Mouse (Mus musculus) c-Kit-negative CD71-positive TER-119-positive erythroid progenitor cells, embryonic 14.5 days (primary cell): ENCODE measurements around the gene Slc7a5.

Experiments used
- DNase-seq: peaks from one replicate; pipeline ENCODE4 v3.0.0-alpha.2; 2013; ENCODE audit warnings: low read depth, low spot score

The Slc7a5 gene

DNA sequence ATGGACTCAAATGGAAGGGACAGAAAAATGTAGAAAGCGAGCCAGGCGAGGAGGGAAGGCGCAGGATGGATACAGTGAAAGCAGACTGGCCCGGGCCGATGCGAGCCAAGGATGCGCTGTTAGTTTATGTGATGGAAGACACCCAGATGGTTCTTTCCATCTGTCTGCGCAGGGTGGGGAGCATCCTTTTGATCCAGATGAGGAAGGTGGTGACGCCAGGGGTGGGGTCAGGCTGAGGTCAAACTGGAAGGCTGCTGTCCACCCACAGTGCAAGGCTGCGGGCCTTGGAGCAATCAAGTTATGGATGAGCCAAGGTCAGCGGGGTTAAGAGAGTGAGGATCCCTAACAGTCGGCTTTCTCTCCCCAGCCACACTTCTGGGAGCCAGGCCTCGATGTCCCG lies 28.9 kb upstream of the Slc7a5 start:
- DNase-seq = no peak

DNA sequence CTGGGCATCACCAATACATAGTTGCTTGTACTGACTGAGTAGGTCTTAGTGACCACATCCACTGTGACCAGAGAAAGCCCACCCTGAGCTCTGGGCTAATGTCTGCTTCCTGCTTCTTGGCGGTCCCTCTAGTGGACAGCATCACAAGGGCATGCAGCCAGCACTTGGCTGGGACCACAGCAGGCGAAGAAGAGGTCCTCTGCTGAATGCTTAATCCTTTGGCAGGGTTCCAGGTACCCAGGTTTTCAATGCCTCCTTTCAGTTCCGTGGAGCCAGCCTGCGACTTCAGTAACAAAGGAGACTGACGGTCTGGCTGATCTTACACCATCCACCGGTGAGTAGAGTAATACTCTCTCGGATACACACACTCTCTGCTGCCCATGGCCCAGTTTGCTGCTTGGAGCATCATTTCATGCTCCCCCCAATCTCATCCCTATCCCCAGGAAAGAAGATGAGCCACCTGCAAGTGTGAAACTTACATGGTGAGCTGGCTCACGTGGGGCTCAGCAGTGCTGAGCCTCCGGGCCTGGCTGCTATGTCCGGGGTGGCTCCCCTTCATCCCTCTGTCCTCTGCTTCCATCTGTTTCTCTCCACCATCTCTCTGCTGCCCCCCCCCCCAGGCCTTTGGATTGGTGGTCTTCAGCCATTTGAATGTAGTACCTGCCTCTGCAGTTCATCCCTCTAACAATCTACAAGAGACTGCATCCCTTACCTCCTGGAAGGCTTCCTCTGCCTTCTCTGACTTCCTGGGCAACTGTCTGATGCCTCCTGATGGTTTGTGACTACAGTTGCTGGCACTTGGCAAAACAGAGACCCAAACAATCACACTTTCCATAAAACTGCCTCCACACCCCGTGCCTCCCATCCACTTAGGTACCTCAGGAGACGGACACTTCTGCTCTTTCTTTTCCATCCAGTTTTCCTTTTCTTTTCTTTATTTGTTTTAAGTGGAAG lies 28.1 kb upstream of the Slc7a5 start:
- no peak for DNase-seq

DNA sequence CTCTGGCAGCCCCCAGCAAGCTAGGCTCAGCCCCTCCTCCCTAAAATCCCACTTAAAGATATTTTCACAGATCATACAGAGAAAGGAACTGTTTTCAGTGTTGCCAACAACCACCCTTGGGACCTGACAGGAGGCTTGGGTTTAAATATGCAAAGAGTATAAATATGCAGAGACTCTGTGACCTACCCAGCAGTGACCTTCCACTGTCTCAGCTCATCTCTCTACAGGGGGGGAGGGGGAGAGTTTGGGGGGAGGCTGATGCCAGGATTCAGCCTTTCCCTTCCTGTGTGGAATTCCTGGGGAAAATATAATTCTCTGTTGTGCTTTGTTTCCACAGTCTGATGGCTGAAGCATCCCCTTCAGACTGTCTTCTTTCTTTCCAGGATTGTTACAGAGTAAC lies 27.4 kb upstream of the Slc7a5 start:
- no peak for DNase-seq

DNA sequence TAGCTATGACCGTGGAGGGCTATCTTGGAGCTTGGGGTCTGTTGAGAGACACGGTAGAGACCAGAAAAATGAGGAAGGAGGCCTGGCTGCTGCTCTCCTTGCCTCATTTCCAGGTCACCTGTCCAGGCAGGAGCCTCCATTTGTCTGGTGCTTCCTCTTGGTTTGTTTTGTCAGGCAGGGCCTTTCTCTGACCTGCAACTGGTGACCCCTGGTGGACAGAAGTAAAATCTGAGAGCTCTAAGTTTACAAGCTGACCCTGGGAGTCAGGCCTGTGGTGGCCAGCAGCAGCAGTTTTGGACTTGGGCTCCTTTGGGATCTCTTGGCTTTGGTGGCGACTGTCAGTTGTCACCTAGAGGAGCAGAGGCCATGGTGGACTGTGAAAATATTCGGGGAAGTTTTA lies 27.0 kb upstream of the Slc7a5 start:
- DNase-seq = no peak

DNA sequence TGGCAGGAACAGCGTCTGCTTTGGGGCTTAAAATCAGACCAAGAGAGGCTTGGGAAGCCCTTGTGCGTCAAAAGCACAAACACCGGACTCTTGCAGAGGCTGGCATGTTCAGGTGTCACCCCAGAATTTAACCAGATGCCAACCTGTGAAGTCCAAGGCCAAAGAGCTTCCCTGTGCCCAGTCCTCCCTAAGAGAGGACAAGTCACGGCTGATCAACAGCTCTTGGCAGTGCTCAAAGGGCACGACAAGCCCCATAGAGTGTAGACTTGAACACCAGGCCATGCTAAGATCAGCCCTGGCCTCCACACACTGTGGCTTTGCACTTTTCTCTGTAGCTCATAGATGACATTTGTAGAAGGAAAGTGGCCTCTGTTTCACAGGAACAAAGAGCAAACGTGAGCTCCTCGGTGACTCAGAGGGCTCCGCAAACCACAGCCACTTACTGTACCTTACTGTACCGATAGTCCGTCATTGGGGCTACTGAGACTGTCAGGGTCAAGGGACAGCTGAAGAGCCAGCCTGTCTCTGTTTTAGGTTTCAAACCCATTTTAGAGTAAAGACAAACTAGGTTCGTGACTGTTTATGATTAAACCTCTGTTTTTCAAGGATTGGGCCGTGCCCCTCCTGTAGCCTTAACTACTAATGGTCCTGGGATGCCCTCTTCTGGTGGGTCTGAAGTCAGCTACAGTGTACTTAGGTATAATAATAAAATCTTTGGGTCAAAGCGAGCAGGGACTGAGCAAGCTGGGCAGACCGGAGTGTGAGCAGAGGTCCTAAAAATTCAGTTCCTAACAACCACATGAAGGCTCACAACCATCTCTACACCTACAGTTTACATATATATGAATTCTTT lies 25.4 kb upstream of the Slc7a5 start:
- DNase-seq = no peak

DNA sequence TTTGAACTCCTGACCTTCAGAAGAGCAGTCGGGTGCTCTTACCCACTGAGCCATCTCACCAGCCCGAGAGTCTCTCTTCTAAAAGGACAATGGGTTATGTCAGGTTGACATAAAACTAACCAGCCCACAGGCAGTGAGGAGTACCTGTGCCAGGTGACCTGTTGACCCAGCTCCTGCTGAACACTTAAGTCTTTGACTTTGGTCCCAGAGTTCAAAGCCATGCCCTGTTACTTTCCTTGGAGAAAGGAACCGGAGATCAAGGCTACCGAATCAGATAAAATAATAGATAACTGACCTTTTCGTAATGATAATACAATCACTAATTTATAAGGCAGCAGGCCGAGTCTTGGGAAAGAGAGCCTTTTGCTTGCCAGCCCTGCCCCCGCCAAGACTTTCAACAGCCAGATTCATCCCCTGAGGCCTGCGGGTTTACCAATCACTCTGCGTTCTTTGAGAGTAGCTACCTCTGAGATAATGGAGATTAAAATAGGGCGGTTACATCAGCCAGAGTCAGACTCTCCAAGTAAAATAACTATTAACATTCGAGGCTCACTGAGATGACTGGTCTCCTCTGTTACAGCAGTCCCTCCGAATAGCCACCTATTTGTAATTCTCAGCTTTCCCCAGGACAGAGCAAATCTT lies 24.7 kb upstream of the Slc7a5 start:
- no peak for DNase-seq

DNA sequence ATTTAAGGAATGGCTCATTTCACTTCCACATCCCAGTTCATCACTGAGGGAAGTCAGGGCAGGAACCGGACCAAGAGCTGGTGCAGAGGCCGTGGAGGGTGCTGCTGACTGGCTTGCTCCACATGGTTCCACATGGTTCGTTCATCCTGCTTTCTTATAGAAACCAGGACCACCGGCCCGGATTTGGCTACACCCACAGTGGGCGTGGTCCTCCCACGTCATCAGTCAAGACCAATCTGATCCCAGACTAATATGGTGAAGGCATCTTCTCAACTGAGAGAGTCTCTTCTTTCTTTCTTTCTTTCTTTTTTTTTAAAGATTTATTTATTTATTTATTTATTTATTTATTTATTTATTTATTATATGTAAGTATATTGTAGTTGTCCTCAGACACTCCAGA lies 24.1 kb upstream of the Slc7a5 start:
- no peak for DNase-seq

DNA sequence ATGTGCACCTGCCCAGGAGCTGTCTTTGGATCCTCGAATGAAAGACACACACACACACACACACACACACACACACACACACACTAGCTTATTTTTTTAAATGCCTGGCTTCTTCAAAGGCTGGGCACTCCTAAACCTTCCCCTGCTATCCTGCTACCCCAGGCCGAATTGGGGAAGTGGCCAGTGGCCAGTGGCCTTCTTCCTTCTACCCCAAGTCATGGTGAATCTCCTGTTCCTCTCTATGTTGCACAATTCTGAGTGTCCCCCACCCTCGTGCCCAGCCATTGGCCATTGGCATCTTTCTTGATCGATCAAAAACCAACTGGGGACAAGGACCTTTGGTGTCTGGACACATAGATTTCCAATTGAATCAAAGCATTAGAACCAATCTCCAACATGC lies 22.6 kb upstream of the Slc7a5 start:
- no peak for DNase-seq

DNA sequence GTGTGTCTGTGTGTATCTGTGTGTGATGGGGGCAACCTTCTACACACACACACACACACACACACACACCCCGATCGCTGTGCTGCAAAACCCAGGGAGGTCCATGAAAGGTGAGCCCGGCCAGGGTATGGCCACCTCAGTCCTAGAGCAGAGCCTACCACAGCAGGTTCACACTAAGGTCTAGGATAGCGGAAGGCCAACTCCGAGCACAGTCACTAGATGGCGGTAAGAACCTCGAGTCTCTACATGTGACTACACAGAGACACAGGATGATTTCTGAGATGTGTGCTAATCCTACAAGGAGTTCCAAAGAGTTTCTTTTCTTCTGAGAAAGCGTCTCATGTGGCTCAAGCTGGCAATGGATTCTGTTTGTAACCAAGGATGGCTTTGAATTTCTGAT lies 19.8 kb upstream of the Slc7a5 start:
- DNase-seq = no peak

DNA sequence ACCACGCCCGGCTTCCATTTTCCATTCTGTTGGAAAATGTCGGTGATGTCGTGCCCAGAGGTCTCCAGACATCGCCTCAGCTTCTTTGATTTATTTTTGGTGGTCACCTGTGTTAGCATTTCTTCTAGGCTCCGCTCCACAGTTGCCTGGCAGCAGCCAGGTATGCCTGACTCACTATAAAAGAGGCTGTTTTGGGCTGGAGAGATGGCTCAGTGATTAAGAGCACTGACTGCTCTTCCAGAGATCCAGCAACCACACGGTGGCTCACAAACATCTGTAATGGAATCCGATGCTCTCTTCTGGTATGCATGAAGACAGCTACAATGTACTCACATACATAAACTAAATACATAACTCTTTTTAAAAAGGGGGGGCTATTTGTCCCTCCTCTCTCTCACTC lies 18.8 kb upstream of the Slc7a5 start:
- DNase-seq = no peak

DNA sequence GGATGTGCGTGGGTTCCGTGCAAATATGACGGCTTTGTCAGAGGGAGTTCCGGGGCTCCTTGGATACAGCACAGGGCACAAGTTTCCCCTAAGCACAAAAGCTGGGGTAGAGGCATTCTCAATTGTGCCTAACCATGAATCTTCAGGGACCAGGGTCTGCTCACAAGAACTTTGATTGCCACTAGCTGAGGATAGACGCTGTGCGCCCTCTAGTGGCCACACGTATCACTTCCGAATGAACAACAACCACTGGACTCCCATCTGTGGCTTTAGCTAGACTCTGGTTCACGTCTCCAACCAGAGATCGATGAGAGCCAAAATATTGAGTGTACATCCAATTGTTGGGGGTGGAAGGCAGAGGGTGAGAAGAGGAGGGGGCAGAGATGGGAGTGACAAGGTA lies 18.1 kb upstream of the Slc7a5 start:
- DNase-seq = peak; percentile 76

DNA sequence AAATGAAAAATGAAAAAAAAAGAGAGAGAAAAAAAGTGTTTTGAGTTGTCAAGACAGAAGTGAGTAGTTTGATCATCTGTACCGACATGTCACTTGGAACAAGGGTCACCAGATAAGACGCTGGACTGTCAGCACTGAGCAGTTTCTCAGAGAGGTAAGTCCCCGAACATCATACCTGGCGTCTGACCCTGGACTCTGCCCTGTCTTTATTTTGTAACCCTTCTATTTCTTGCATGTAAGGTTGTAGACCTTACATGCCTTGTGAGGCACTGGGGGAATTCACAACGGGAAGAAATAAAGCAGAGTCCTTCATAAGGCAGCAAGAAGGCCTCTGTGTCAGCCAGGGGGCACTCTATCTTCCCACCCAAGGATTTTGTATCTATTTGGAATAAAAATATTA lies 17.2 kb upstream of the Slc7a5 start:
- no peak for DNase-seq

DNA sequence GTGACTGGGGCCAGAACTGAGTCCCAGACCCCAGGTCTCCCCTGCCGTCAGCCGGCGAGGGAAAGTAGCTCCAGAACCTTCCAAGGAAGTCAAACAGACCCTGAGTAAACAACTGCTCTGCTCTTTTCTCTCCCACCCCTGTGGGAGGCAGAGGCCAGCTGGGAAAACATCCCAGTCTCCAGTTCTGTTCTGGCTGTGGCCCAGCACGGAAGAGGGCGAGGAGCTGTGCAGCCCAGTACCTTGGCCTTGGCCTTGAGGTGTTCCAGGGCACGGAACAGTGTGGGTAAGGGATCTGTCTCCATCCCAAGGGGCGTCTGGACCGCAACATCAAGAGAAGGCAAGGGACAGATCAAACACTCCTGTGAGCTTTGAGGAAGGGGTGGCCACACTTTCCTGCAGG lies 14.6 kb upstream of the Slc7a5 start:
- DNase-seq = no peak

DNA sequence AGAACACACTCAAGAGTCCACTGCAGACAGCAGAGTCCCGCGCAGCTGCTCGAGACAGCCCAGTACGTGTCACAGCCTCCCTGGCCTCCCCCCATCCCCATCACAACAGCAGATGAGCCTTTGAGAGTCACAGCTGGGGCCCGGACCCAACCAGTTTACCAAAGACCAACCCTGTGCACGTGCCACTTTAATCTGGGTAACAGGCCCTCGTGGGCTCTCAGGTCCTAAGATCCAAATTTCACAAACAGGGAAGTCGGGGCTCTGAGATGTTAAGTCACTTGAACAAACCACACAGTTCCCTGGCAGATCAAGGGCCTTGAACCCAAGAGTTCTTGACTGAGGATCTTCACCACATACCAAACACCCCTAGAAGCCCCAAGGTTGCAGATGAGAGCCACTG lies 14.1 kb upstream of the Slc7a5 start:
- no peak for DNase-seq

DNA sequence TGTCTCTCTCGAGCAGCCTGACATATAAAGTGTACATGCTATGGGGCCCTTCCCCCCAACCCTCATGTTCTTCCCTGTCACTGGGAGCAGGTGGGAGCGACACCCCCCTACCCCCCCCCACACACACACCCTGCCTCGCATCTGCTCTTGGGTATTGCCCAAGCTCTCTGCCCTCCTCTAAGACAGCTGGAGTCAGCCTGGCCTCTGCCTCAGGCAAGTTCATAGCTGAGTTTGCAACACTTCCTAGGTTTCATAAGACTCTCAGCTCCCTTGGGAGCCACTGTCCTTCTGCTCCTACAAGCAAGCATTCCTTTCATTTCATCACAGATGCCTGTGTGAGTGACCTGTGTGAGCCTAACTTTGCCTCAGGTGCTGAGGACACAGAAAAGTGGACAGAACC lies 12.2 kb upstream of the Slc7a5 start:
- no peak for DNase-seq

DNA sequence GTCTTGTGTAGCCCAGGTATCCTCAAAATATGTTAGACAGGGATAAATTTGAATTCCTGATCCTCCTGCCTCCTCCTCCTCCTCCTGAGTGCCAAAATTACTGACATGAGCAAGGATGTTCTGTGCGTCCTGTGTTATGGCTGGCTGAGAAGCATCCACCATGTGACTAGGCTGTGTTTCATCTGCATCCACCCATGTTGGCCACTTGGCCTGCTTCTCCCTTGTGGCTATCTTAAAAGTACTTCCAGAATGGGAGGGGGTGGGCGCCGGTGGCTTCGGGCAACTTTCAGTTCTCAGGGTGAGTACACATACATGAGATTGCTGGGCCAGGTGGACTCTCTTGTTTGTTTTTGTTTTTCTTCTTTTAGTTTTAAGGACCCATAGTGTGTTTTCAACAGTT lies 11.7 kb upstream of the Slc7a5 start:
- DNase-seq = no peak

DNA sequence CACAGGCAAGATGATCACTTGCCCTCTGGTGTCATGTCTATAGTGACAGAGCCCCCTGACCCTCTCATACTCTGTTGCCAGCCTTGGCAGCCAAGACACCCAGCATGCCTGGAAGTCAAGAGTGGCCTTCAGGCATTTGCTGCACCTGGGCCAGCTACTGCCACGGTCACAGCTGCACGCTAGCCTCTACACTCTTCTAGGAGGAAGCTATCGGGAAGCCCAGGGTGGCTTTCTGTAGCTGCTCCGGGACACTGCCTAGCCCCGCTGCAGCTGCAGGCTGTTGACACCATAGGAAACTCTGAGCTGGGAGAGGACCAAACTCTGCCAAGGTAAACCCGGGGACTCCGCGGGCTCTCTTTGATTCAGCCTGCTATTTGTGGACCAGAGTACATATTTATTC lies 5.9 kb upstream of the Slc7a5 start:
- DNase-seq = no peak

DNA sequence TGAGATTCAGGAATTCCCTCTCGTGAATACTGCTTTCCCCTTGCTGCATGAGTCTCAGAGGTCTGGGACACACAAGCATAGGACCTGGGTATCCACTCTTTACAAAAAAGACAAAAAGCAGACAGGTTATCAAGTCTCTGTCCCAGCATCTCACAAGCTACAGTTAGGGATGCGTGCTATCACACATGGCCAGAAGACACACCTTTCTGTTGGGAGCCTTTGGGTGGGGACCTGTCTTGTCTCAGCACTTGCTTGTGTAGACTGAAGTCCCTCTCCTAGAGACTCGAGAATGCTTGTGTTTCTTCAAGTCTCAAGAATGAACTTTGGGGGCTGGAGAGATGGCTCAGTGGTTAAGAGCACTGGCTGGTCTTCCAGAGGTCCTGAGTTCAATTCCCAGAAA lies 5.3 kb upstream of the Slc7a5 start:
- no peak for DNase-seq

DNA sequence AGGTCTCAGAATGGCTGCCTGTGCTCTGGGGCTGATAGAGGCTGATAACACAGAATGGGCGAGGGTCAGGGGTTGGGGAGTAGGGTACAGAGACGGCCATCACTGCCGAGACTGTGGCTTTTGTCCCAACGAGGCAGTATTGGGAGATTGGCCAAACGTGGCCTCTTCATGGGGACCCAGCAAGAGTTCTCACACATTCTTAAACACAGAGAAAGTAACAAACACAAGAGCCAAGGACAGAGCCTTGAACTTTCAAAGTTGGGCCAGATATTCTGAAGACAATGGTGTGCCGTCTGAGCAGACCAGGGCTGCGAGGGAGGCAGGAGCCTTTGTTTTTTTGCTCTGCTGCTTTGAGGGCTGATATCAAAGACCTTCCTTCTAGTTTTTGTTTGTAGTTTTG lies 4.5 kb upstream of the Slc7a5 start:
- no peak for DNase-seq

DNA sequence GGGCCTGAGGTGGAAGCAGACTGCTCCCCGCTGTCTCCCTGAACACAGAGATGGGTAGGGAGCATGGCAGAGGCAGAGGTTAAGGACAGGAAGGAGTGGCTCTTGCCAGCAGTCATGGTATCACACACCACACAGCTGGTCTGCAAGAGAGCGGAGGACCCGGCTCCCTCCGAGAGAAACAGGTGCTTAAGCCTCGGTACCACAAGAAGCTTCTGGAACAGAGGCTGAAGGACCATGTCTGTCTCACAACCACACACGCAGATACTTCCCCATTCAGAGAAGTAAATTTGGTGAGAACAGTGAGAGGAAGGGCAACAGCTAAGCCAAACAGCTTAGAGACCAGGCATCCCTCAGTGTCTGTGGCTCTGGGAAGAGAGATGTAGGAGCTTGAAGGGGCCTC lies 3.9 kb upstream of the Slc7a5 start:
- no peak for DNase-seq

DNA sequence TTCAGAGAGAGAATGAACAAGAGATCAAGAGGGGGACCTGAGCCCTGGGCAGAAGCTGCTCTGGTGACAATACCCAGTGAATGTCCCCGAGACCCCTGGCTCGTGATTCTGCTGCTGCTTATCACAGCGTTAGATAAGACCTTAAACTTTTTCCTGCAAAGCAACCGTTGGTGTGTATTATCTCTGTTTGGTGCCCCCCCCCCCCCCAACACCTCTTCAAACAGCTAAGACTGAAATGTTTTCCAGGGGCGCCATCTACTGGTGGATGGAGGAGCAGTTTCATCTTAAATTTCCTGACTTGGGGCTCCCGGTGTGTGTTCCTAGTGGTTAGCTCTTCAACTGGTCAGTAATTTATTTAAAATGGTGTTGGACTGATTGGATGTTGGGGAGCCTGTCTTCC lies 2.2 kb upstream of the Slc7a5 start:
- peak; percentile 79 for DNase-seq

DNA sequence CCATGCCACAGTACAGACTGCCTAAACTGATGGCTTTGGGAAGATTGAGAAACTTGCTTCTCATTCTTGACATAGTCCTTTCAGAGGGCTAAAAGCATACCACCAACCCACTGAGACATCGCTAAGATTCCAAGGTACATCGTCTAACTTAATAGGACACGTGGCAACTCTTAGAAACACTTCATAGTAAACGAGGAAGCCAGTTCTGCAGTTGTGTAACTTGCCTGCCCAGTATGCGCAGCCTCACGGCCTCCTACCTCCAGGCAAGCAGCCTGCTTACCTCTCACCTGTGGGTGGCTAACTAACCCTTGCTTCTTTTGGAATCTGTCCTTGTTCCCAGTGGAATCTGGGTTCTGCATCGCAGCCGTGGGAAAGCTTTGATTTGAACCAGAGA lies 1.7 kb upstream of the Slc7a5 start:
- no peak for DNase-seq
